Mouse (Mus musculus) liver, adult (tissue): ENCODE data around the gene Muc20.

Experiments
- GATA4 ChIP-seq: IDR thresholded peaks from 2 replicates; pipeline ENCODE4 v1.6.1; 2014; ENCODE audit warnings: mild to moderate bottlenecking, low read length; ENCODE audit not compliant: insufficient replicate concordance

The Muc20 gene

GRCm38 (mm10) chr16:32745852-32746251, 51.4 kb downstream of the Muc20 start:
- TF ChIP-seq GATA4, result no peak

- TF ChIP-seq GATA4, result no peak
Observed at GRCm38 (mm10) chr16:32742712-32743111, 54.5 kb downstream of the Muc20 start.

GRCm38 (mm10) chr16:32741366-32741765, 55.9 kb downstream of the Muc20 start:
- no peak for TF ChIP-seq GATA4

GRCm38 (mm10) chr16:32740003-32740663, 57.1 kb downstream of the Muc20 start:
- no peak for TF ChIP-seq GATA4

GRCm38 (mm10) chr16:32736022-32736421, 61.2 kb downstream of the Muc20 start:
- no peak for TF ChIP-seq GATA4

GRCm38 (mm10) chr16:32735586-32735985, 61.6 kb downstream of the Muc20 start, which contains the start of gene Muc4:
Muc4 (plus strand) TSS chr16:32735886.
- no peak for TF ChIP-seq GATA4

- no peak for TF ChIP-seq GATA4
Observed at GRCm38 (mm10) chr16:32733213-32733612, 64.0 kb downstream of the Muc20 start.

- TF ChIP-seq GATA4, result no peak
Observed at GRCm38 (mm10) chr16:32728730-32729129, 68.5 kb downstream of the Muc20 start.

GRCm38 (mm10) chr16:32728240-32728639, 69.0 kb downstream of the Muc20 start:
- TF ChIP-seq GATA4, result no peak
